Mouse (Mus musculus) B cell, adult 2 months (primary cell): ENCODE data around the gene Pck2.

ENCODE experiments used
- DNase-seq, 2 experiments: peaks; one replicate each; pipeline ENCODE4 v3.0.0; 2022

Gene Pck2

GRCm38 (mm10) chr14:55577871-55578667 is 38.0 kb downstream of the Pck2 start, which contains the start of gene Psme1:
Gene Psme1, plus strand, starts transcription at chr14:55578123.
- peak; percentile 80 to 81 for DNase-seq

- DNase-seq = peak in 1 of 2 experiments; percentile 61
These were observed 38.7 kb downstream of the Pck2 start for GRCm38 (mm10) chr14:55578668-55579269.

- DNase-seq = no peak
These were observed 39.7 kb downstream of the Pck2 start for GRCm38 (mm10) chr14:55579511-55580496.

- no peak for DNase-seq
These were observed 40.7 kb downstream of the Pck2 start for GRCm38 (mm10) chr14:55580731-55581130.

- DNase-seq = peak; percentile 64 to 67
These were observed 42.1 kb downstream of the Pck2 start for GRCm38 (mm10) chr14:55581981-55582681.

- DNase-seq = no peak
These were observed 44.2 kb downstream of the Pck2 start for GRCm38 (mm10) chr14:55584303-55584701.

GRCm38 (mm10) chr14:55584702-55585565 is 44.9 kb downstream of the Pck2 start, which contains the start of gene Emc9:
Gene Emc9, minus strand, starts transcription at chr14:55585302.
- peak; percentile 75 for DNase-seq

GRCm38 (mm10) chr14:55585566-55585960 is 45.5 kb downstream of the Pck2 start:
- DNase-seq = no peak

GRCm38 (mm10) chr14:55586149-55586548 is 46.1 kb downstream of the Pck2 start:
- DNase-seq = no peak

GRCm38 (mm10) chr14:55589271-55589670 is 49.2 kb downstream of the Pck2 start:
- no peak for DNase-seq

- DNase-seq = peak; percentile 32 to 45
These were observed 49.8 kb downstream of the Pck2 start for GRCm38 (mm10) chr14:55589771-55590448.

GRCm38 (mm10) chr14:55590748-55591330 is 50.8 kb downstream of the Pck2 start, which contains the start of gene Psme2:
Gene Psme2, minus strand, starts transcription at chr14:55591113.
- DNase-seq = peak; percentile 78 to 81

GRCm38 (mm10) chr14:55591331-55591891 is 51.3 kb downstream of the Pck2 start, which contains the start of gene Rnf31:
Gene Rnf31, plus strand, starts transcription at chr14:55591708.
- DNase-seq = peak; percentile 75 to 77

- peak in 1 of 2 experiments; percentile 17 for DNase-seq
These were observed 52.2 kb downstream of the Pck2 start for GRCm38 (mm10) chr14:55592226-55592625.

GRCm38 (mm10) chr14:55596036-55596690 is 56.1 kb downstream of the Pck2 start:
- DNase-seq = no peak

GRCm38 (mm10) chr14:55598521-55599390 is 58.7 kb downstream of the Pck2 start:
- DNase-seq = no peak
